Mouse (Mus musculus): Measurements from ENCODE around the gene Cdc42ep1. TPM values are rescaled to one million over a fixed set of nuclear protein-coding genes. Genes with fewer than 3 reads are reported as not detected.

Cdc42ep1 gene
- polyA plus RNA-seq, 1 experiment from 2014 or later: 17.0 TPM

GRCm38 (mm10) chr15:78898507-78899001 is 56.1 kb downstream of the Cdc42ep1 start:
- peak overlapping the region; percentile 88 for H3K4me2 ChIP-seq (replicated peaks; ENCODE audit: low read depth)
- H3K36me3 ChIP-seq (ENCODE audit: control insufficient read depth, insufficient read depth): peaks cover 12% of the 10 kb centered on the region
- ATAC-seq: no peak
- no peak overlapping the region for H3K9ac ChIP-seq (ENCODE audit: low read depth, low read length)
- WGBS: 61% methylated on average over 6 of the region's 6 CpGs
- no peak overlapping the region for H3K4me3 ChIP-seq (ENCODE audit: low read depth, low read length)
- H3K27me3 ChIP-seq (replicated peaks; ENCODE audit: control insufficient read depth, insufficient read depth, low read length): no peaks in the 10 kb centered on the region
- H3K27ac ChIP-seq (ENCODE audit: low read depth, low read length): no peak overlapping the region
- H3K4me1 ChIP-seq (replicated peaks; ENCODE audit: control insufficient read depth, insufficient read depth, low read length): peaks cover 14% of the 10 kb centered on the region
- H3K9me3 ChIP-seq (ENCODE audit: control insufficient read depth): no peaks in the 10 kb centered on the region
- TF ChIP-seq CTCF (IDR thresholded peaks at IDR 0.05; ENCODE audit: low read depth): no peak

DNA sequence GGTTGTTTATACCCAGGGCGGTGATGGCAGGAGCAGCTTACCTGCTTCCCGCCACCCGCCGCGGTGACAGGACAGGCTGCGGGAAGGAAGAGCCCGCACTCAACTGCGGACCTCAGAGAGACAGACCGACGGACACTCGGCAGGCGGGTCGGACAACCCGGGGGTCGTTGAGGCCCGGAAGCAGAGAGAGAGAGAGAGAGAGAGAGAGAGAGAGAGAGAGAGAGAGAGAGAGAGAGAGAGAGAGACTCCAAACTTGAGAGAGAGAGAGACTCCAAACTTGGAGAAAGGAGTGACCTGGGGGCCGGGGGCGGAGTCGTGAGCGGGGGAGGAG is 57.0 kb downstream of the Cdc42ep1 start, which contains the start of gene Gm49510:
Gene Gm49510 (plus strand): TSS at position 259 of the 331 bp plus-strand sequence.
- no peak for TF ChIP-seq CTCF (IDR thresholded peaks at IDR 0.05; ENCODE audit: low read depth)
- Histone ChIP-seq H3K9me3 (ENCODE audit: control insufficient read depth) (no peaks in the 10 kb centered on the region), H3K4me1 (replicated peaks; ENCODE audit: control insufficient read depth, insufficient read depth, low read length) (peaks cover 14% of the 10 kb centered on the region), H3K27ac (ENCODE audit: low read depth, low read length) (peak within 1 kb of the TSS; percentile 41; the same call in 1 of the 2 replicates), H3K36me3 (ENCODE audit: control insufficient read depth, insufficient read depth) (peaks cover 11% of the 10 kb centered on the region; the same call in 1 of the 2 replicates), H3K27me3 (replicated peaks; ENCODE audit: control insufficient read depth, insufficient read depth, low read length) (no peaks in the 10 kb centered on the region), H3K9ac (ENCODE audit: low read depth, low read length) (peak within 1 kb of the TSS; percentile 54), H3K4me2 (replicated peaks; ENCODE audit: low read depth) (peak within 1 kb of the TSS; percentile 88), H3K4me3 (ENCODE audit: low read depth, low read length) (peak within 1 kb of the TSS; percentile 59)
- ATAC-seq: no peak
- 2% methylated on average over 20 of the region's 20 CpGs for WGBS

GRCm38 (mm10) chr15:78899740-78900584 is 57.5 kb downstream of the Cdc42ep1 start, which contains the start of gene Sh3bp1:
TSS of gene Sh3bp1 (plus strand) at chr15:78899768.
- H3K4me3 ChIP-seq (ENCODE audit: low read depth, low read length): peak within 1 kb of the TSS; percentile 59
- H3K4me1 ChIP-seq (replicated peaks; ENCODE audit: control insufficient read depth, insufficient read depth, low read length): peaks cover 14% of the 10 kb centered on the region
- no peaks in the 10 kb centered on the region for H3K9me3 ChIP-seq (ENCODE audit: control insufficient read depth)
- H3K4me2 ChIP-seq (replicated peaks; ENCODE audit: low read depth): peak within 1 kb of the TSS; percentile 88
- ATAC-seq: 0 out of 2 replicates have a peak, but pooled peaks have one; percentile 26
- no peaks in the 10 kb centered on the region for H3K27me3 ChIP-seq (replicated peaks; ENCODE audit: control insufficient read depth, insufficient read depth, low read length)
- peaks cover 6% of the 10 kb centered on the region; the same call in 1 of the 2 replicates for H3K36me3 ChIP-seq (ENCODE audit: control insufficient read depth, insufficient read depth)
- 2% methylated on average over 47 of the region's 47 CpGs for WGBS
- H3K9ac ChIP-seq (ENCODE audit: low read depth, low read length): peak within 1 kb of the TSS; percentile 54
- H3K27ac ChIP-seq (ENCODE audit: low read depth, low read length): peak within 1 kb of the TSS; percentile 41; the same call in 1 of the 2 replicates
- no peak for TF ChIP-seq CTCF (IDR thresholded peaks at IDR 0.05; ENCODE audit: low read depth)

Small RNAs within 50 kb of the gene (microRNA-seq; reads per million reads assigned to microRNA genes)
- gene Mir6955: not detected

Other genes with a start within 250 kb of the Cdc42ep1 start
- gene Cyth4, start 245.6 kb upstream of the Cdc42ep1 start, polyA plus RNA-seq (2015; fragmentation: Nextera tagmentation; extraction: Ambion mirVana): 2.5 and 3.1 TPM in 2 replicates
- gene Elfn2, start 123.9 kb upstream of the Cdc42ep1 start, polyA plus RNA-seq (2015; fragmentation: Nextera tagmentation; extraction: Ambion mirVana): 0.10 and 0.17 TPM in 2 replicates
- gene Mfng, start 69.1 kb upstream of the Cdc42ep1 start, polyA plus RNA-seq (2015; fragmentation: Nextera tagmentation; extraction: Ambion mirVana): 7.2 and 7.6 TPM in 2 replicates
- 3.2 and 3.9 TPM in 2 replicates for gene Card10, start 39.6 kb upstream of the Cdc42ep1 start, polyA plus RNA-seq (2015; fragmentation: Nextera tagmentation; extraction: Ambion mirVana)
- gene Lgals2, start 12.9 kb downstream of the Cdc42ep1 start, polyA plus RNA-seq (2015; fragmentation: Nextera tagmentation; extraction: Ambion mirVana): 787 and 833 TPM in 2 replicates
- 40.1 TPM in 2 replicates for gene Gga1, start 34.6 kb downstream of the Cdc42ep1 start, polyA plus RNA-seq (2015; fragmentation: Nextera tagmentation; extraction: Ambion mirVana)
- 0.21 TPM in 1 of 2 replicates, not detected in the other for gene Gm49510, start 57.0 kb downstream of the Cdc42ep1 start, polyA plus RNA-seq (2015; fragmentation: Nextera tagmentation; extraction: Ambion mirVana)
- 7.2 and 7.6 TPM in 2 replicates for gene Sh3bp1, start 57.1 kb downstream of the Cdc42ep1 start, polyA plus RNA-seq (2015; fragmentation: Nextera tagmentation; extraction: Ambion mirVana)
- 3.3 and 4.2 TPM in 2 replicates for gene Pdxp, start 71.3 kb downstream of the Cdc42ep1 start, polyA plus RNA-seq (2015; fragmentation: Nextera tagmentation; extraction: Ambion mirVana)
- gene Lgals1, start 84.1 kb downstream of the Cdc42ep1 start, polyA plus RNA-seq (2015; fragmentation: Nextera tagmentation; extraction: Ambion mirVana): 725 and 759 TPM in 2 replicates
- 24.8 and 26.0 TPM in 2 replicates for gene Nol12, start 92.3 kb downstream of the Cdc42ep1 start, polyA plus RNA-seq (2015; fragmentation: Nextera tagmentation; extraction: Ambion mirVana)
- gene Triobp, start 105.1 kb downstream of the Cdc42ep1 start, polyA plus RNA-seq (2015; fragmentation: Nextera tagmentation; extraction: Ambion mirVana): 35.2 and 39.4 TPM in 2 replicates
- gene H1f0, start 185.8 kb downstream of the Cdc42ep1 start, polyA plus RNA-seq (2015; fragmentation: Nextera tagmentation; extraction: Ambion mirVana): 298 and 319 TPM in 2 replicates
- gene Galr3, start 199.3 kb downstream of the Cdc42ep1 start, polyA plus RNA-seq (2015; fragmentation: Nextera tagmentation; extraction: Ambion mirVana): 2.2 and 2.6 TPM in 2 replicates
- 44.1 and 48.8 TPM in 2 replicates for gene Ankrd54, start 220.3 kb downstream of the Cdc42ep1 start, polyA plus RNA-seq (2015; fragmentation: Nextera tagmentation; extraction: Ambion mirVana)
- gene Eif3l, start 232.6 kb downstream of the Cdc42ep1 start, polyA plus RNA-seq (2015; fragmentation: Nextera tagmentation; extraction: Ambion mirVana): 97.0 and 100 TPM in 2 replicates

Data from intestine, postnatal 0 days (tissue).